Mouse (Mus musculus): ENCODE measurements around the gene Ece2.

Ece2 gene

GRCm38 (mm10) chr16:20690774-20691173 is 61.1 kb downstream of the Ece2 start:
- no peak for DNase-seq (ENCODE audit: low spot score)

GRCm38 (mm10) chr16:20691617-20692016 is 62.0 kb downstream of the Ece2 start:
- DNase-seq (ENCODE audit: low spot score), result no peak

GRCm38 (mm10) chr16:20692241-20692965 is 62.8 kb downstream of the Ece2 start:
- no peak for DNase-seq (ENCODE audit: low spot score)

GRCm38 (mm10) chr16:20693111-20693701 is 63.6 kb downstream of the Ece2 start, which contains the start of gene Fam131a:
Fam131a (plus strand) TSS chr16:20693241.
- DNase-seq (ENCODE audit: low spot score), result peak; percentile 95

GRCm38 (mm10) chr16:20694781-20695180 is 65.2 kb downstream of the Ece2 start:
- no peak for DNase-seq (ENCODE audit: low spot score)

GRCm38 (mm10) chr16:20695622-20696323 is 66.1 kb downstream of the Ece2 start:
- DNase-seq (ENCODE audit: low spot score), result peak; percentile 67

All from yolk sac, embryonic 10.5 days (tissue).